Mouse (Mus musculus) heart, adult 18-20 months (tissue): ENCODE data around the gene Slx1b. TPM values are rescaled to one million over a fixed set of nuclear protein-coding genes. Genes with fewer than 3 reads are reported as not detected.

Experiments
- total RNA-seq, 2 experiments: library from RNA; stranded (reverse); gene quantifications; 2 replicates each; pipeline ENCODE4 v1.2.3; 2021

The Slx1b gene
- total RNA-seq, 2 experiments from 2014 or later: 3.7 to 4.1 TPM

Other genes with a start within 250 kb of the Slx1b start
- under 1 TPM; 0.87 TPM for gene Atp2a1, start 232.7 kb downstream of the Slx1b start, total RNA-seq
- 10 to 100 TPM; 40.9 to 45.1 TPM for gene Sh2b1, start 220.4 kb downstream of the Slx1b start, total RNA-seq
- gene Tufm, start 208.4 kb downstream of the Slx1b start, total RNA-seq: 100 to 1,000 TPM; 286 to 355 TPM
- 10 to 100 TPM; 33.0 to 37.1 TPM for gene Atxn2l, start 192.3 kb downstream of the Slx1b start, total RNA-seq
- gene Eif3c, start 129.4 kb downstream of the Slx1b start, total RNA-seq: 100 to 1,000 TPM; 142 to 148 TPM
- gene Apobr, start 110.8 kb downstream of the Slx1b start, total RNA-seq: under 1 TPM; 0.23 to 0.79 TPM
- gene Cln3, start 110.0 kb downstream of the Slx1b start, total RNA-seq: 10 to 100 TPM in 1 of 2 experiments, 1 to 10 TPM in 1; 9.0 to 17.9 TPM
- gene Il27, start 100.8 kb downstream of the Slx1b start, total RNA-seq: not detected
- 1 to 10 TPM; 6.1 to 8.0 TPM for gene Nupr1, start 64.9 kb downstream of the Slx1b start, total RNA-seq
- 10 to 100 TPM; 24.8 to 26.5 TPM for gene Sgf29, start 46.5 kb downstream of the Slx1b start, total RNA-seq
- gene Sult1a1, start 19.4 kb downstream of the Slx1b start, total RNA-seq: 10 to 100 TPM; 31.1 to 44.0 TPM
- gene Bola2, start 383 bp downstream of the Slx1b start, total RNA-seq: 10 to 100 TPM; 60.1 to 60.4 TPM
- gene Coro1a, start 12.0 kb upstream of the Slx1b start, total RNA-seq: 10 to 100 TPM in 1 of 2 experiments, 1 to 10 TPM in 1; 9.3 to 28.6 TPM
- gene Mapk3, start 63.8 kb upstream of the Slx1b start, total RNA-seq: 10 to 100 TPM; 37.2 to 46.7 TPM
- gene Gdpd3, start 70.5 kb upstream of the Slx1b start, total RNA-seq: 1 to 10 TPM in 1 of 2 experiments, under 1 TPM in 1; 0.27 to 1.6 TPM
- gene Ypel3, start 81.2 kb upstream of the Slx1b start, total RNA-seq: 10 to 100 TPM; 43.4 to 73.3 TPM
- gene Tbx6, start 85.7 kb upstream of the Slx1b start, total RNA-seq: under 1 TPM; 0.27 to 0.64 TPM
- gene Ppp4c, start 96.7 kb upstream of the Slx1b start, total RNA-seq: 10 to 100 TPM; 35.6 to 39.0 TPM
- 1 to 10 TPM; 8.4 to 8.6 TPM for gene Fam57b, start 101.9 kb upstream of the Slx1b start, total RNA-seq
- not detected for gene 4930451I11Rik, start 135.9 kb upstream of the Slx1b start, total RNA-seq
- gene Doc2a, start 151.6 kb upstream of the Slx1b start, total RNA-seq: not detected
- gene Hirip3, start 166.2 kb upstream of the Slx1b start, total RNA-seq: 1 to 10 TPM; 5.0 to 6.4 TPM
- gene Ino80e, start 166.6 kb upstream of the Slx1b start, total RNA-seq: 10 to 100 TPM; 17.2 to 19.1 TPM
- gene Taok2, start 188.9 kb upstream of the Slx1b start, total RNA-seq: 10 to 100 TPM; 35.6 to 38.4 TPM
- 10 to 100 TPM; 10.4 to 10.6 TPM for gene Tmem219, start 227.1 kb upstream of the Slx1b start, total RNA-seq
- 1 to 10 TPM; 7.4 to 7.5 TPM for gene Kctd13, start 233.1 kb upstream of the Slx1b start, total RNA-seq